Mouse (Mus musculus): ENCODE measurements around the gene Enpp6.

GRCm38 (mm10) chr8:46977376-46977775, 9.3 kb upstream of the Enpp6 start:
- no peak for TF ChIP-seq POLR2A (IDR thresholded peaks at IDR 0.05; ENCODE audit: insufficient read depth, low read depth, low read length)
- TF ChIP-seq CTCF (IDR thresholded peaks at IDR 0.05), result no peak
- TF ChIP-seq EP300 (IDR thresholded peaks at IDR 0.05; ENCODE audit: insufficient read depth, low read depth, low read length), result no peak

Measured in heart, adult 2 months (tissue).